Mouse (Mus musculus): Measurements from ENCODE around the gene Fam83e.

DNA sequence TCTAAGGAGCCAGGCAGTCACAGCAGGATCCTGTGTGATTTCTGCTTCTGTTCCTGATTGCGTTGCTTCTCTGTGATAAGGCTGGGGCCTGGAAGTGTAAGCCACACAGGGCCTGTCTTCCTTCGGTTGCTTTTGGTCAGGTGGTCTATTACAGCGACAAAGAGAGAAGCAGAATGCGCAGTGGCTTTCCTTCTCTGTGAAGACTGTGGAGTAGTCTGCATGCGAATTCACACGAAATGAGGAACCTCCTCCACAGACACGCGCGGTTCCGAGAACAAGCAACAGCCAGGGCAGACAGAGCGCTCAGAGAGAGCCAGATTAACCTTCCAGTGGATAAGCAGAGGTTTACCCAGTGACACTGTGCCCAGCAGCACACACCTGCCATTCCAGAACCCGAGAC, 20.3 kb downstream of the Fam83e start:
- TF ChIP-seq CTCF (IDR thresholded peaks at IDR 0.05; ENCODE audit: insufficient read depth, low read length) (no peak), POLR2A (IDR thresholded peaks at IDR 0.05; ENCODE audit: borderline replicate concordance, extremely low read depth, low read depth, low read length) (no peak)
